In the genomic region with DNA sequence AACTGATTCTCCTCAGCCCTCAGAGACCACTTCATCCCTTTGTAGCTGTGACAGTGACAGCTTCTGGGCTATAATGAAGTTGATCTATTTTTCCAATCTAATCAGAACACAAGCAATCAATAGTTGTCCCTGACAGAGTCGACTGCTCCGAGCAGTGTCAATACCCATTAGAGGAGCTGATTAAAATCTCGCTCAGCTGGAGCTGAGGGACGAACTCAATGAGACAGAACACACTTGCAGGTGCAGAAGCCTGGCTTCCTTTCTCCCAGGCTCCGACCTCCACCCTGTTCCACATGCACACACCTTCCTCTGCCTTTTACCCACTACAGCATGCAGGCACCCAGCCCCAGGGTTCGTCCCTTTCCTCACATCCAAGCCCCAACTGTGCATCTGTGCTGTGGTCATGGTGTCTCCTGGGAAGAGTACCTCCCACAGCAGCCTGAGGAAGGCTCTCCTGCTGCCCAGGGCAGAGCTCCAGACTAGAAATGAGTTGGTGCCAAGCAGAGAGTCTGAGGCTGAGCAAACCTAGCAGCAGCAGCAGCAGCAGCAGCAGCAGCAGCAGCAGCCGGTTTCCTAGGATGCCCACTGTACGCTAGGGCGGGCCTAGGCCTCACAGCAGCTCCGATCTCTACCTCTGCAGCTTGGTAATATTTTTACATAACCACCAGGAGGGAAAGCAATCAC, we compare ENCODE assay signal across 9 mouse cellular contexts.
DNase-seq lines count a peak whose midpoint lies in the region; ATAC-seq and TF ChIP-seq lines count a peak whose summit lies in the region.
"Had no signal": no experiment of that assay in that cellular context is flagged by ENCODE, and none has a peak within 500 bp of the region (broad histone marks: within the 10 kb centered on the region; RNA-seq: fewer than 3 reads in every experiment).

No protein-coding gene starts in this region.

- no peak overlapping the region for H3K4me3 ChIP-seq in gastrocnemius, adult 2 months
- no peak overlapping the region for H3K4me3 ChIP-seq in lung, embryonic 16.5 days (ENCODE audit: low read length)
- H3K4me3 ChIP-seq in lung, postnatal 0 days (ENCODE audit: low read depth, low read length): no peak overlapping the region
- no peak overlapping the region for H3K4me3 ChIP-seq in intestine, embryonic 16.5 days (ENCODE audit: low read length)
- no peak overlapping the region for H3K4me3 ChIP-seq in stomach, embryonic 16.5 days (replicated peaks; ENCODE audit: low read length)

- WGBS in lung, embryonic 16.5 days: 68% methylated on average over 10 of the region's 10 CpGs
- 68% methylated on average over 10 of the region's 10 CpGs for WGBS in lung, postnatal 0 days
- WGBS in intestine, embryonic 16.5 days: 69% methylated on average over 10 of the region's 10 CpGs
- WGBS in stomach, embryonic 16.5 days: 66% methylated on average over 10 of the region's 10 CpGs

- H3K27ac ChIP-seq in gastrocnemius, adult 2 months: peak overlapping the region; percentile 88
- H3K27ac ChIP-seq in lung, embryonic 16.5 days (ENCODE audit: low read length): peak overlapping the region; percentile 32; the same call in 1 of the 2 replicates
- H3K27ac ChIP-seq in lung, postnatal 0 days (ENCODE audit: low read length): no peak overlapping the region
- peak overlapping the region; percentile 58; the same call in 1 of the 2 replicates for H3K27ac ChIP-seq in intestine, embryonic 16.5 days (ENCODE audit: low read length)
- H3K27ac ChIP-seq in stomach, embryonic 16.5 days (ENCODE audit: low read length): peak overlapping the region; percentile 58

- no peak for ATAC-seq in lung, embryonic 16.5 days (ENCODE audit: low read depth)
- no peak for ATAC-seq in lung, postnatal 0 days
- ATAC-seq in intestine, embryonic 16.5 days: no peak
- ATAC-seq in stomach, embryonic 16.5 days (ENCODE audit: insufficient read depth, low FRiP score): no peak

- peaks cover 49% of the 10 kb centered on the region for H3K4me1 ChIP-seq in lung, embryonic 16.5 days (replicated peaks; ENCODE audit: control insufficient read depth, insufficient read depth, low read length)
- peaks cover 29% of the 10 kb centered on the region; the same call in 1 of the 2 replicates for H3K4me1 ChIP-seq in lung, postnatal 0 days (ENCODE audit: insufficient read depth, low read depth, low read length)
- H3K4me1 ChIP-seq in intestine, embryonic 16.5 days (ENCODE audit: control insufficient read depth, insufficient read depth, low read length): peaks cover 31% of the 10 kb centered on the region
- H3K4me1 ChIP-seq in stomach, embryonic 16.5 days (ENCODE audit: control insufficient read depth, insufficient read depth, low read length): peaks cover 63% of the 10 kb centered on the region

- no peaks in the 10 kb centered on the region; the same call in 1 of the 2 replicates for H3K36me3 ChIP-seq in lung, embryonic 16.5 days (ENCODE audit: control insufficient read depth, insufficient read depth, low read length)
- H3K36me3 ChIP-seq in lung, postnatal 0 days (ENCODE audit: insufficient read depth, low read length): no peaks in the 10 kb centered on the region; the same call in 1 of the 2 replicates
- H3K36me3 ChIP-seq in intestine, embryonic 16.5 days (ENCODE audit: control insufficient read depth, insufficient read depth, low read length): no peaks in the 10 kb centered on the region
- H3K36me3 ChIP-seq in stomach, embryonic 16.5 days (ENCODE audit: control insufficient read depth, insufficient read depth, low read length): no peaks in the 10 kb centered on the region

- no peak overlapping the region for H3K9ac ChIP-seq in lung, embryonic 16.5 days (ENCODE audit: low read length)
- H3K9ac ChIP-seq in lung, postnatal 0 days (replicated peaks; ENCODE audit: low read depth): no peak overlapping the region
- 0 out of 2 replicates have a peak overlapping the region, but pooled peaks have one; percentile 4 for H3K9ac ChIP-seq in intestine, embryonic 16.5 days (ENCODE audit: low read depth, low read length)
- peak overlapping the region; percentile 56 for H3K9ac ChIP-seq in stomach, embryonic 16.5 days (ENCODE audit: low read length)

- no peak for TF ChIP-seq CTCF in gastrocnemius, adult 2 months (IDR thresholded peaks at IDR 0.05)
- TF ChIP-seq CTCF in lung, postnatal 0 days (IDR thresholded peaks at IDR 0.05): no peak

- no peaks in the 10 kb centered on the region for H3K9me3 ChIP-seq in lung, embryonic 16.5 days (ENCODE audit: control insufficient read depth, low read length)
- no peaks in the 10 kb centered on the region for H3K9me3 ChIP-seq in lung, postnatal 0 days (ENCODE audit: low read length)
- no peaks in the 10 kb centered on the region for H3K9me3 ChIP-seq in intestine, embryonic 16.5 days (ENCODE audit: control insufficient read depth, low read length)
- no peaks in the 10 kb centered on the region for H3K9me3 ChIP-seq in stomach, embryonic 16.5 days (replicated peaks; ENCODE audit: control insufficient read depth, low read length)

- no peaks in the 10 kb centered on the region for H3K27me3 ChIP-seq in lung, embryonic 16.5 days (ENCODE audit: control insufficient read depth, insufficient read depth, low read depth, low read length)
- H3K27me3 ChIP-seq in lung, postnatal 0 days (replicated peaks; ENCODE audit: insufficient read depth, low read length): no peaks in the 10 kb centered on the region
- H3K27me3 ChIP-seq in intestine, embryonic 16.5 days (replicated peaks; ENCODE audit: control insufficient read depth, insufficient read depth, low read length): no peaks in the 10 kb centered on the region
- no peaks in the 10 kb centered on the region for H3K27me3 ChIP-seq in stomach, embryonic 16.5 days (ENCODE audit: control insufficient read depth, insufficient read depth, low read length)

- H3K4me2 ChIP-seq in lung, embryonic 16.5 days (ENCODE audit: low read depth, low read length): no peak overlapping the region
- H3K4me2 ChIP-seq in lung, postnatal 0 days (replicated peaks; ENCODE audit: low read depth, low read length): no peak overlapping the region
- H3K4me2 ChIP-seq in intestine, embryonic 16.5 days (ENCODE audit: low read depth, low read length): no peak overlapping the region
- no peak overlapping the region for H3K4me2 ChIP-seq in stomach, embryonic 16.5 days (ENCODE audit: low read depth, low read length)

- DNase-seq in gastrocnemius, adult 2 months: no peak
- DNase-seq in gastrocnemius, adult 18-20 months (ENCODE audit: low spot score): no peak
- no peak for DNase-seq in lung, postnatal 0 days (ENCODE audit: low spot score)
- no peak for DNase-seq in natural killer cell, adult 2 months (ENCODE audit: low spot score in 2 of 2)
- no peak for DNase-seq in urinary bladder, postnatal 10 days (ENCODE audit: low spot score)
- DNase-seq: lung, postnatal 14 days had no signal

- TF ChIP-seq EP300 in lung, postnatal 0 days (IDR thresholded peaks at IDR 0.05): no peak

- intact Hi-C loops in gastrocnemius, adult 2 months (cut with DNase I): loop anchor here (5.0 to 10.0 kb wide), 2 partner anchors 46 to 208 kb away; a partner anchor contains a TSS

Comparison
In these comparisons a context has a peak if more than half of its experiments do, and no peak if none do; other contexts are left out.
1. H3K9ac ChIP-seq: peak in intestine, embryonic 16.5 days (single experiment) and stomach, embryonic 16.5 days (single experiment); none in lung, embryonic 16.5 days (single experiment) and lung, postnatal 0 days (single experiment).